ENCODE assay signal across 7 mouse cellular contexts in the genomic region with DNA sequence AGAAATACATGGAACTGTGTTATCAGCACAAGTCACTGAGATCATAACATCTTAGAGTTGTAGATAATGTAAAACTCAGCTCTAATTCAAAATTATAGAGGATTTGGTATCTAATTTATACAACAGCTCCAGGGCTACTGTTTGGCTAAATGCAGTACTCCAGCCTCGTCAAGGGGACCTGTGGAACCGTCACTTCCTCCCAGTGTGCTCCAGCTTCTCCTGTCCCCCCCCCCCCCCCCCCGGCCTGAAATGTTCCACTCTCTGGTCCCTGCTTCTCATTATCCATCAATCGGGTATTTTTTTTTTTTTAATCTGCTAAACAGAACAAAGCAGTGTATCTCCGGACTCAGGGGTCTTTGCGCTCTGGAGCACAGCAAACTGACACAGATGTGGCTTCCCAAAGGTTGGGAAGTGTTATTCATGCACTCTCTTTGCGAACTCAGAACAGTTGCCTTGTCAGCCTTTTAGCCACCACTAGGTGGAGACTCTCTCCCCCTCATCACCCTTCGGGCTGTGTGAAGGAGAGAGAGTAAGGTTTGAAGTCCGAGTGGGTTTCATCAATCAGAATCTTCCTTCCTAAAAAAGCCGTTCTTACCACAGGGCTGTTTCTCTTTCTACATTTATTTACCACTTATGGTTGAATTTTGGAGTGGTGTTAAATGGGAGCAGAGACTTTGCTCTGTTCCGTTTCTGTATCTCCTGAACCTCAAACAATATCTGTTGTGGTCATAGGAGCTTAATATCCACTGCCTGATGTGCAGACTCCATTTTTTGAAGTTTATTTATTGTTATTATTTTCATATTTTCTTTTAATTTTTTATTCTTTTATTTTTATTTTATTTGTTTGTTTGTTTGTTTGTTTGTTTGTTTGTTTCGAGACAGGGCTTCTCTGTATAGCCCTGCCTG. TPM values are rescaled to one million over a fixed set of nuclear protein-coding genes. Genes with fewer than 3 reads are reported as not detected.
DNase-seq lines count a peak whose midpoint lies in the region; ATAC-seq lines count a peak whose summit lies in the region.

No protein-coding gene starts in this region.

- peak; percentile 31 to 56 for DNase-seq in cerebellum, postnatal 4 days (ENCODE audit: low spot score in 2 of 2)
- peak; percentile 45 for DNase-seq in gastrocnemius, postnatal 14 days
- DNase-seq in left cerebral cortex, postnatal 10 days (ENCODE audit: extremely low spot score in 1 of 2, low spot score in 2 of 2) = peak; percentile 35 to 62
- DNase-seq in right cerebral cortex, postnatal 10 days (ENCODE audit: low spot score in 2 of 2) = peak; percentile 53 to 62

- ATAC-seq in activated CD4-positive, CD25-positive, alpha-beta regulatory T cell, adult 4 months = peak; percentile 92
- peak; percentile 98 for ATAC-seq in inflammation-experienced regulatory T-cells, adult 6 months
- ATAC-seq in megakaryocyte progenitor cell, adult 5-6 weeks (replicated peaks; ENCODE audit: poor library complexity) = peak; percentile 99

- intact Hi-C loops in gastrocnemius, postnatal 14 days (cut with DNase I; ENCODE audit: low total_unique reads) = no loop called here
- intact Hi-C loops in left cerebral cortex, postnatal 10 days (cut with DNase I) = no loop called here

RNA-seq across cellular contexts. Expression of a gene that starts 22.0 kb away (rescaled TPM):
- 10 to 100 TPM; 52.6 to 74.6 TPM for polyA plus RNA-seq in activated CD4-positive, CD25-positive, alpha-beta regulatory T cell, adult 4 months (2017; shearing (Covaris generic))
- total RNA-seq in gastrocnemius, postnatal 14 days (2021) = 10 to 100 TPM; 21.8 to 22.6 TPM
- polyA plus RNA-seq in inflammation-experienced regulatory T-cells, adult 6 months (2017; shearing (Covaris generic)) = 10 to 100 TPM; 38.7 to 88.8 (median 80.2) TPM
- total RNA-seq in left cerebral cortex, postnatal 10 days (2021) = 100 to 1,000 TPM; 122 to 127 TPM
- 70.3 and 90.5 TPM in 2 replicates for total RNA-seq in megakaryocyte progenitor cell, adult 5-6 weeks (2015)
- 29.4 and 49.4 TPM in 2 replicates for total RNA-seq in megakaryocyte progenitor cell, adult 5-6 weeks (2017)

Comparison
In these comparisons a context has a peak if more than half of its experiments do, and no peak if none do; other contexts are left out.
1. Peak in every context shown above with its lines: DNase-seq and ATAC-seq.